Mouse (Mus musculus) lung, embryonic 15.5 days (tissue): ENCODE data around the gene Atp8a2. TPM values are rescaled to one million over a fixed set of nuclear protein-coding genes. Genes with fewer than 3 reads are reported as not detected.

Source experiments
- ATAC-seq: fragments of 200-750 bp; cut with Nextera tagmentation; 2 replicates; pipeline ENCODE4 v1.8.0; 2017; ENCODE audit warnings: moderate number of reproducible peaks, borderline replicate concordance; ENCODE audit not compliant: low FRiP score, low TSS enrichment; ENCODE audit errors: extremely low read depth
- H3K27ac ChIP-seq: fragments of 300-500 bp; sonication (generic); 2 replicates; pipeline ENCODE4 v1.5.1; 2015; ENCODE audit warnings: moderate library complexity, mild to moderate bottlenecking, inconsistent platforms
- H3K27me3 ChIP-seq: fragments of 300-500 bp; sonication (generic); 2 replicates; pipeline ENCODE4 v1.6.1; 2015; ENCODE audit warnings: inconsistent platforms
- H3K36me3 ChIP-seq: fragments of 300-500 bp; sonication (generic); 2 replicates; pipeline ENCODE4 v1.6.1; 2015; ENCODE audit warnings: inconsistent platforms
- H3K4me1 ChIP-seq: fragments of 300-500 bp; sonication (generic); 2 replicates; pipeline ENCODE4 v1.6.1; 2015; ENCODE audit warnings: inconsistent platforms
- H3K4me2 ChIP-seq: fragments of 300-500 bp; sonication (generic); 2 replicates; pipeline ENCODE4 v1.6.1; 2015; ENCODE audit warnings: inconsistent platforms, mild to moderate bottlenecking, moderate library complexity
- H3K4me3 ChIP-seq: fragments of 300-500 bp; sonication (generic); 2 replicates; pipeline ENCODE4 v1.5.1; 2015; ENCODE audit warnings: mild to moderate bottlenecking, inconsistent platforms
- H3K9ac ChIP-seq: fragments of 300-500 bp; sonication (generic); 2 replicates; pipeline ENCODE4 v1.6.1; 2015; ENCODE audit warnings: inconsistent platforms
- H3K9me3 ChIP-seq: fragments of 300-500 bp; sonication (generic); 2 replicates; pipeline ENCODE4 v1.6.1; 2016; ENCODE audit warnings: inconsistent platforms
- WGBS: fragments of 180-500 bp; shearing (Covaris S2); methylation state at CpG from one replicate; pipeline ENCODE4 v1.1.7; 2015; 5-methylcytosine and 5-hydroxymethylcytosine counted together
- polyA plus RNA-seq: library from polyadenylated mRNA; unstranded; fragments of >200 nt; fragmentation: Nextera tagmentation; extraction: Ambion mirVana; gene quantifications from 2 replicates; pipeline ENCODE4 v1.2.1, GENCODE M21; 2015

Gene Atp8a2
- 1.5 and 1.8 TPM in 2 replicates for polyA plus RNA-seq

GRCm38 (mm10) chr14:60196884-60197283, at the start of gene Atp8a2:
Gene Atp8a2, minus strand, starts transcription at chr14:60197179.
- H3K27me3 ChIP-seq = no peaks in the 10 kb centered on the region
- 54% methylated on average over 7 of the region's 7 CpGs for WGBS
- H3K27ac ChIP-seq = no peak within 1 kb of the TSS
- H3K4me2 ChIP-seq = no peak within 1 kb of the TSS
- H3K9ac ChIP-seq = no peak within 1 kb of the TSS
- no peak within 1 kb of the TSS for H3K4me3 ChIP-seq
- H3K9me3 ChIP-seq = no peaks in the 10 kb centered on the region
- no peaks in the 10 kb centered on the region for H3K4me1 ChIP-seq
- no peaks in the 10 kb centered on the region for H3K36me3 ChIP-seq
- no peak for ATAC-seq

- Histone ChIP-seq H3K36me3 (peaks cover 56% of the 10 kb centered on the region), H3K4me1 (no peaks in the 10 kb centered on the region), H3K9me3 (no peaks in the 10 kb centered on the region), H3K4me2 (no peak overlapping the region), H3K4me3 (no peak overlapping the region), H3K27ac (no peak overlapping the region), H3K27me3 (no peaks in the 10 kb centered on the region), H3K9ac (no peak overlapping the region)
- 71% methylated on average over 3 of the region's 3 CpGs for WGBS
- no peak for ATAC-seq
Observed at GRCm38 (mm10) chr14:60238551-60238950, 41.6 kb upstream of the Atp8a2 start.

- Histone ChIP-seq H3K4me2 (no peak overlapping the region), H3K9ac (no peak overlapping the region), H3K27ac (no peak overlapping the region), H3K9me3 (no peaks in the 10 kb centered on the region), H3K4me1 (no peaks in the 10 kb centered on the region), H3K36me3 (peaks cover 27% of the 10 kb centered on the region), H3K4me3 (no peak overlapping the region), H3K27me3 (no peaks in the 10 kb centered on the region)
- 84% methylated on average over 10 of the region's 10 CpGs for WGBS
- no peak for ATAC-seq
Observed at GRCm38 (mm10) chr14:60219886-60220285, 22.9 kb upstream of the Atp8a2 start.

GRCm38 (mm10) chr14:60217616-60218015, 20.6 kb upstream of the Atp8a2 start:
- H3K36me3 ChIP-seq = peaks cover 27% of the 10 kb centered on the region
- no peak overlapping the region for H3K9ac ChIP-seq
- no peak overlapping the region for H3K27ac ChIP-seq
- H3K4me2 ChIP-seq = no peak overlapping the region
- no peaks in the 10 kb centered on the region for H3K9me3 ChIP-seq
- ATAC-seq = no peak
- WGBS = 100% methylated on average over 4 of the region's 4 CpGs
- H3K4me1 ChIP-seq = no peaks in the 10 kb centered on the region
- H3K4me3 ChIP-seq = no peak overlapping the region
- H3K27me3 ChIP-seq = no peaks in the 10 kb centered on the region

DNA sequence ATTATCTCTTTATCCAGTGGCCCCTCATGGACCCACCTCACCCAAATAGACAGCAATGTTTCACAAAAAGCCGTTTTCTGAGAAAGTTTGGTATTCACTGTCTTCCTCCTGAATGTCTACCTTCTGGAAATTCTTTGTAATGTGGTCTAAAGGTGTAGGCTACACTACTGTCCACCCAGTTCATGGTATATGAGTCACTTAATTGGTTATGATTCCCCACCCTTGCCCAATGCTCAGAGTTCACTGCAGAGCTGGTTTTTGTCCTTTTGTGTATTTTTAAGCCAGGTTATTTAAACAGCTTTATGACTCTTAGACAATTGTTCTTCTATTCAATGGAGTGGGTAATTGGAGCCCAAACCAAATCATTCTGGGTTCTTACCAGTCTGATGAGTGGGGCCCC, 19.1 kb upstream of the Atp8a2 start:
- no peak for ATAC-seq

DNA sequence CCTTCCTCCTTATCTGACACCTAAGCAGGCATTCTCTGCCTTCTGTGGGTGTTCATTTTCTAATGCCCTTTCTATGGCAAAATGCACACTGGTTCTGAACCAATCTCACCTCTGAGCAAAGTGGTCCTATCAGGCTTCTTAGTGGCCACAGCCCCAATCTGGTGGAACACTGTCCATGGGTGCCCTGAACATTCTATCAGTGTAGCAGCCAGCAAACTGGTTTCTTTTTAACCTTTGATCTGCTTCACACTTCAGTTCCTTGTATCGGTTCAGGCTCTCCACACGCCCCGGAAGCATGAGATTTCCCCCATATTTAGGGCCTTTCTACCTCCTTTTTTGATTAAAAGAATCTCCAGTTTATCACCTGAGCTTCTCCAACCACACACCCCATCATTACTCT, 18.0 kb upstream of the Atp8a2 start:
- ATAC-seq = no peak
- H3K4me3 ChIP-seq = no peak overlapping the region
- peaks cover 22% of the 10 kb centered on the region for H3K36me3 ChIP-seq
- no peaks in the 10 kb centered on the region for H3K27me3 ChIP-seq
- no peaks in the 10 kb centered on the region for H3K9me3 ChIP-seq
- no peak overlapping the region for H3K9ac ChIP-seq
- no peak overlapping the region for H3K27ac ChIP-seq
- WGBS = 86% methylated on average over 3 of the region's 3 CpGs
- no peak overlapping the region for H3K4me2 ChIP-seq
- H3K4me1 ChIP-seq = no peaks in the 10 kb centered on the region

More for the DNA sequence above, 19.1 kb upstream of the Atp8a2 start:
- Histone ChIP-seq H3K27ac (no peak overlapping the region), H3K36me3 (peaks cover 22% of the 10 kb centered on the region), H3K27me3 (no peaks in the 10 kb centered on the region), H3K4me1 (no peaks in the 10 kb centered on the region), H3K9me3 (no peaks in the 10 kb centered on the region), H3K4me2 (no peak overlapping the region), H3K4me3 (no peak overlapping the region), H3K9ac (no peak overlapping the region)
- WGBS = 86% methylated on average over 1 of the region's 1 CpGs

- no peaks in the 10 kb centered on the region for H3K27me3 ChIP-seq
- no peak overlapping the region for H3K9ac ChIP-seq
- H3K9me3 ChIP-seq = no peaks in the 10 kb centered on the region
- no peak overlapping the region for H3K4me2 ChIP-seq
- peaks cover 14% of the 10 kb centered on the region for H3K36me3 ChIP-seq
- H3K27ac ChIP-seq = no peak overlapping the region
- 45% methylated on average over 1 of the region's 1 CpGs for WGBS
- no peak for ATAC-seq
- H3K4me1 ChIP-seq = no peaks in the 10 kb centered on the region
- H3K4me3 ChIP-seq = no peak overlapping the region
Observed at GRCm38 (mm10) chr14:60214040-60214439, 17.1 kb upstream of the Atp8a2 start.

DNA sequence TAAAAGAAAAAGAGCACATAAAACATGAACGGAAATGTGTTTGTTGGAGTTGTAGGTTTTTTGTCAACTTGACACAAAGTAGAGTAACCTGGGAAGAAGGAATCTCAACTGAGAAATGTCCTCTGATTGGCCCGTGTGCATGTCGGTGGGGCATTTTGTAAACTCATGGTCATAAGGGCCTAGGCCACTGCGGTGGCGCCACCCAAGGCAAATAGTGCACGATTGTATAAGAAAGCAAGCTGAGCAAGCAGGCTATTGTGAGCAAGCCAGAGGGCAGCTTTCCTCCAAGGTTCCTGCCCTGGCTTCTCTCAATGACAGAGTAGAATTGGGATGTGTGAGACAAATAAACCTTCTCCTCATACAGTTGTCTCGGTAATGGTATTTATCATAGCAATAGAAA, 12.2 kb upstream of the Atp8a2 start:
- H3K9ac ChIP-seq = no peak overlapping the region
- no peaks in the 10 kb centered on the region for H3K36me3 ChIP-seq
- H3K4me1 ChIP-seq = no peaks in the 10 kb centered on the region
- H3K4me2 ChIP-seq = no peak overlapping the region
- H3K27me3 ChIP-seq = no peaks in the 10 kb centered on the region
- H3K27ac ChIP-seq = no peak overlapping the region
- ATAC-seq = no peak
- H3K4me3 ChIP-seq = no peak overlapping the region
- 75% methylated on average over 7 of the region's 7 CpGs for WGBS
- no peaks in the 10 kb centered on the region for H3K9me3 ChIP-seq

GRCm38 (mm10) chr14:60204993-60205392, 8.0 kb upstream of the Atp8a2 start:
- Histone ChIP-seq H3K27me3 (no peaks in the 10 kb centered on the region), H3K4me1 (no peaks in the 10 kb centered on the region), H3K27ac (no peak overlapping the region), H3K9ac (no peak overlapping the region), H3K9me3 (no peaks in the 10 kb centered on the region), H3K4me2 (no peak overlapping the region), H3K36me3 (no peaks in the 10 kb centered on the region), H3K4me3 (no peak overlapping the region)
- WGBS = 82% methylated on average over 6 of the region's 6 CpGs
- ATAC-seq = no peak

- no peak overlapping the region for H3K9ac ChIP-seq
- H3K36me3 ChIP-seq = no peaks in the 10 kb centered on the region
- no peaks in the 10 kb centered on the region for H3K4me1 ChIP-seq
- WGBS = 72% methylated on average over 5 of the region's 5 CpGs
- no peak overlapping the region for H3K4me2 ChIP-seq
- ATAC-seq = no peak
- H3K27ac ChIP-seq = no peak overlapping the region
- no peaks in the 10 kb centered on the region for H3K27me3 ChIP-seq
- no peaks in the 10 kb centered on the region for H3K9me3 ChIP-seq
- H3K4me3 ChIP-seq = no peak overlapping the region
Observed at GRCm38 (mm10) chr14:60195999-60196398, 980 bp downstream of the Atp8a2 start.

DNA sequence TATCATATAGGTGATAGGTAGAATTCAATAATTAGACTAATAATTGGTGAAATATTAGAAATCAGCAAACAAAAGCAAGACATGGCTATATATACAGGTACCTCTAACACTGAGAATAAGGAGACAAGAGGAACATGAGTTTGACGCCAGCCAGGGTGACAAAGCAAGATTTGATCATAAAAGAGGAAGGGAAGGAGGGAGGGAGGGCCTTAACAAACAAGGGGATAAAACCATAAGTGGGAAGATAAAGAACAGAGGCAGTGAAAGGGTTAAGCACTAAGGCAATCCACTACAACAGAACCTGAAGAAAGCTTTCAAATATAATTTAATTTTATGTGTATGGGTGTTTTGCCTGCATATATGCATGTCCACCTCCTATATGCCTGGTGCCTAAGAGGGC, 2.4 kb downstream of the Atp8a2 start:
- no peaks in the 10 kb centered on the region for H3K4me1 ChIP-seq
- H3K9ac ChIP-seq = no peak overlapping the region
- ATAC-seq = no peak
- no peaks in the 10 kb centered on the region for H3K36me3 ChIP-seq
- no peaks in the 10 kb centered on the region for H3K9me3 ChIP-seq
- H3K4me2 ChIP-seq = no peak overlapping the region
- H3K4me3 ChIP-seq = no peak overlapping the region
- H3K27ac ChIP-seq = no peak overlapping the region
- 64% methylated on average over 1 of the region's 1 CpGs for WGBS
- H3K27me3 ChIP-seq = no peaks in the 10 kb centered on the region

GRCm38 (mm10) chr14:60189771-60190170, 7.2 kb downstream of the Atp8a2 start:
- WGBS = 76% methylated on average over 5 of the region's 5 CpGs
- Histone ChIP-seq H3K4me1 (no peaks in the 10 kb centered on the region), H3K36me3 (no peaks in the 10 kb centered on the region), H3K27ac (no peak overlapping the region), H3K9ac (no peak overlapping the region), H3K9me3 (no peaks in the 10 kb centered on the region), H3K4me2 (no peak overlapping the region), H3K27me3 (no peaks in the 10 kb centered on the region), H3K4me3 (no peak overlapping the region)
- ATAC-seq = no peak

GRCm38 (mm10) chr14:60188201-60188825, 8.7 kb downstream of the Atp8a2 start:
- no peaks in the 10 kb centered on the region for H3K4me1 ChIP-seq
- no peak overlapping the region for H3K27ac ChIP-seq
- no peaks in the 10 kb centered on the region for H3K27me3 ChIP-seq
- H3K4me2 ChIP-seq = no peak overlapping the region
- no peaks in the 10 kb centered on the region for H3K36me3 ChIP-seq
- WGBS = 84% methylated on average over 5 of the region's 5 CpGs
- no peak overlapping the region for H3K9ac ChIP-seq
- no peak overlapping the region for H3K4me3 ChIP-seq
- H3K9me3 ChIP-seq = no peaks in the 10 kb centered on the region
- ATAC-seq = no peak
